Mouse (Mus musculus): Measurements from ENCODE around the gene Unc13b. TPM values are rescaled to one million over a fixed set of nuclear protein-coding genes. Genes with fewer than 3 reads are reported as not detected.
A peak's percentile ranks its signal among the peaks of the same experiment; 100 is the strongest.

Unc13b gene
- total RNA-seq, 2 experiments from 2014 or later: 28.3 to 31.4 TPM

- intact Hi-C loops (cut with DNase I): loop anchor here (1.0 to 5.0 kb wide), 2 partner anchors 96 to 154 kb away; no protein-coding TSS in a partner anchor
- peak; percentile 85 to 86 for DNase-seq
Observed at GRCm38 (mm10) chr4:43266623-43267322, 208.0 kb downstream of the Unc13b start, which contains the start of gene Atp8b5. Gene Atp8b5, plus strand, starts transcription at chr4:43267159.

- DNase-seq: no peak
- intact Hi-C loops (cut with DNase I): loop anchor here (1.0 to 5.0 kb wide), 2 partner anchors 95 to 153 kb away; no protein-coding TSS in a partner anchor
Observed at GRCm38 (mm10) chr4:43267323-43267658, 208.5 kb downstream of the Unc13b start.

GRCm38 (mm10) chr4:43285476-43285875, 226.7 kb downstream of the Unc13b start:
- DNase-seq: no peak
- intact Hi-C loops (cut with DNase I): no loop called here

GRCm38 (mm10) chr4:43287305-43287704, 228.6 kb downstream of the Unc13b start:
- intact Hi-C loops (cut with DNase I): no loop called here

GRCm38 (mm10) chr4:43294001-43294400, 235.2 kb downstream of the Unc13b start:
- intact Hi-C loops (cut with DNase I): no loop called here
- DNase-seq: no peak

More at GRCm38 (mm10) chr4:43287305-43287704, 228.6 kb downstream of the Unc13b start:
- DNase-seq: no peak

GRCm38 (mm10) chr4:43309696-43310338, 251.1 kb downstream of the Unc13b start:
- DNase-seq: no peak
- intact Hi-C loops (cut with DNase I): no loop called here

Other genes starting within 250 kb of the Unc13b start
- not detected for gene Fam205a1, start 205.1 kb upstream of the Unc13b start, total RNA-seq (2021)
- gene Gm12394, start 202.2 kb upstream of the Unc13b start, total RNA-seq (2021): under 1 TPM in 1 of 2 experiments, not detected in 1; 0.07 TPM
- gene Fam205c, start 184.7 kb upstream of the Unc13b start, total RNA-seq (2021): 1 to 10 TPM; 2.7 to 2.9 TPM
- 1 to 10 TPM; 8.0 to 9.5 TPM for gene Phf24, start 142.3 kb upstream of the Unc13b start, total RNA-seq (2021)
- 10 to 100 TPM; 61.8 to 68.9 TPM for gene Dnajb5, start 109.1 kb upstream of the Unc13b start, total RNA-seq (2021)
- not detected for gene 1700022I11Rik, start 89.3 kb upstream of the Unc13b start, total RNA-seq (2021)
- gene Vcp, start 58.4 kb upstream of the Unc13b start, total RNA-seq (2021): 100 to 1,000 TPM; 306 to 324 TPM
- gene Fancg, start 48.4 kb upstream of the Unc13b start, total RNA-seq (2021): 1 to 10 TPM; 5.8 to 6.7 TPM
- gene Pigo, start 33.1 kb upstream of the Unc13b start, total RNA-seq (2021): 10 to 100 TPM; 19.3 to 25.1 TPM
- 100 to 1,000 TPM in 1 of 2 experiments, 10 to 100 TPM in 1; 99.9 to 106 TPM for gene Stoml2, start 27.2 kb upstream of the Unc13b start, total RNA-seq (2021)
- 10 to 100 TPM; 23.6 to 30.7 TPM for gene Fam214b, start 12.7 kb upstream of the Unc13b start, total RNA-seq (2021)
- gene Atp8b5, start 208.2 kb downstream of the Unc13b start, total RNA-seq (2021): under 1 TPM in 1 of 2 experiments, not detected in 1; 0.17 TPM